Mouse (Mus musculus): Measurements from ENCODE around the gene Gm5773. TPM values are rescaled to one million over a fixed set of nuclear protein-coding genes. Genes with fewer than 3 reads are reported as not detected.
"Not testable (repeated sequence)": the region's sequence is repeated elsewhere in the genome, so short reads cannot be mapped to it uniquely, and the experiment has no call there.

The Gm5773 gene
- not detected for polyA plus RNA-seq (2012; fragmentation: generic; extraction: Trizol)
- long read RNA-seq, experiment 1, result 0 reads
- long read RNA-seq, experiment 2, result 0 reads

- not testable (repeated sequence) for H3K79me3 ChIP-seq (ENCODE audit: low read depth); H3K79me2 ChIP-seq (ENCODE audit: control insufficient read depth, insufficient read depth); H3ac ChIP-seq (ENCODE audit: control insufficient read depth, insufficient read length, low read depth); H3K27me3 ChIP-seq (ENCODE audit: control insufficient read depth, insufficient read depth, insufficient read length); H3K36me3 ChIP-seq (ENCODE audit: control insufficient read depth, insufficient read depth); H3K4me3 ChIP-seq (ENCODE audit: insufficient read depth, poor library complexity, severe bottlenecking)
Observed at GRCm38 (mm10) chr3:93772700-93773099, at the start of gene Gm5773. Gene Gm5773 (plus strand): TSS chr3:93773000.

DNA sequence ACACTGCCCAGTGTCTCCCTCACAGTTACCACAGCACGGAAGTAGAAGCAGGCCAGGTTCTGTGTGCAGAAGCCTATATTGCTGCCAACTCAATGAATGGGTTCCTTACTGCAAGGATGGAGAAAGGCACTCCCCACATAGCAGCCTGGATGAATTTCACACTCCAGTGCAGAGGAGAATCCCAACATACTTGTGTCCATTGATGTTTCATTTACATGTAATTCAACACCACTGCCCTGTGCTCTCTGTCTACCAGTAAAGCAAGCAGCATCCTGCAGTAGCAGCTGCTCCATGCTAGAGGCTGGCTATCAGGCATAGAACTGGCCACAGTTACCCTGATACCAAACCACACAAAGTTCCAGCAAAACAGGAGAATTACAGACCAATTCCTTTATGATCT is 27.3 kb upstream of the Gm5773 start:
- not testable (repeated sequence) for H3K79me3 ChIP-seq (ENCODE audit: low read depth); H3K79me2 ChIP-seq (ENCODE audit: control insufficient read depth, insufficient read depth); H3ac ChIP-seq (ENCODE audit: control insufficient read depth, insufficient read length, low read depth); H3K4me3 ChIP-seq (ENCODE audit: insufficient read depth, poor library complexity, severe bottlenecking); H3K36me3 ChIP-seq (ENCODE audit: control insufficient read depth, insufficient read depth); H3K27me3 ChIP-seq (ENCODE audit: control insufficient read depth, insufficient read depth, insufficient read length)

DNA sequence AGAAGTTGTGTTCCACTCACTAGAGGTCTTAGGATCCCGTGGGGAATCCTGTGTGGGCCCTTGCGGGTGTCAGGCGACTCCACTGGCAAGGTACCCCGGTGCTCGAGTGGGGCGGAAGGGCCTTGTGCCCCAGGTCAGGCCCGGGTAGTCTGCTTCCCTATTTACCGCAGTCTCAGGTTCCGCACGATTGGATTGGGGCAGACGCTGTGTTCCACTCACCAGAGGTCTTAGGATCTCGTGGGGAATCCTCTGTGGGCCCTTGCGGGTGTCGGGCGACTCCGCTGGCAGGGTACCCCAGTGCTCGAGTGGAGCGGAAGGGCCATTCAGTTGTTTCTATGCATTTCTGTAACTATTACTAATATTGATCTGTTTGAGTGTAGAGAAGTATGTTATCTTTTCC is 18.8 kb upstream of the Gm5773 start:
- H3K79me3 ChIP-seq (ENCODE audit: low read depth); H3K79me2 ChIP-seq (ENCODE audit: control insufficient read depth, insufficient read depth); H3ac ChIP-seq (ENCODE audit: control insufficient read depth, insufficient read length, low read depth); H3K36me3 ChIP-seq (ENCODE audit: control insufficient read depth, insufficient read depth); H3K4me3 ChIP-seq (ENCODE audit: insufficient read depth, poor library complexity, severe bottlenecking); H3K27me3 ChIP-seq (ENCODE audit: control insufficient read depth, insufficient read depth, insufficient read length): not testable (repeated sequence)

DNA sequence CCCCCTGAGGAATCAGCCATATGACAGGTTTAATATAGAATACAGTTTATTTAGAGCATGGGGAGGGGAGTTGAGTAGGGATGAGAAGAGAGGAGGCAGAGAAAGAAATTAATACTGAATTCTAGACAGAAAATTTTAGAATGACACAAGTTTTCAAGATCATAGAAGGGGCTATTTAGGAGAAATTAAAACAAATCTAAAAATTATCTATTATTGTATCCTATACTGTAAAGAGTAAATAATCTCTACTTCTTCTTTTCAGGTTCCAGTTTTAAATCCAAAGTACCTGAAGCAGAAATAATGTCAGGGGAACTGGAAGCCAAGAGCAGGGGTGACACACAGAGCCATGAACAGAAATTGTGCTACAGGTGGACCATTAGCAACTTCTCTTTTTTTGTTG is 23.3 kb downstream of the Gm5773 start, which contains the start of gene Tdpoz4:
TSS of gene Tdpoz4 (plus strand) at position 301 of the 400 bp plus-strand sequence.
- H3K4me3 ChIP-seq (ENCODE audit: insufficient read depth, poor library complexity, severe bottlenecking); H3K79me2 ChIP-seq (ENCODE audit: control insufficient read depth, insufficient read depth); H3K27me3 ChIP-seq (ENCODE audit: control insufficient read depth, insufficient read depth, insufficient read length); H3K36me3 ChIP-seq (ENCODE audit: control insufficient read depth, insufficient read depth); H3ac ChIP-seq (ENCODE audit: control insufficient read depth, insufficient read length, low read depth); H3K79me3 ChIP-seq (ENCODE audit: low read depth): not testable (repeated sequence)

- not testable (repeated sequence) for H3K79me3 ChIP-seq (ENCODE audit: low read depth); H3K27me3 ChIP-seq (ENCODE audit: control insufficient read depth, insufficient read depth, insufficient read length); H3ac ChIP-seq (ENCODE audit: control insufficient read depth, insufficient read length, low read depth); H3K4me3 ChIP-seq (ENCODE audit: insufficient read depth, poor library complexity, severe bottlenecking); H3K79me2 ChIP-seq (ENCODE audit: control insufficient read depth, insufficient read depth); H3K36me3 ChIP-seq (ENCODE audit: control insufficient read depth, insufficient read depth)
Observed at GRCm38 (mm10) chr3:93813341-93813740, 40.5 kb downstream of the Gm5773 start.

Other genes starting within 250 kb of the Gm5773 start
- gene S100a10, start 217.9 kb upstream of the Gm5773 start, polyA plus RNA-seq (2012; fragmentation: generic; extraction: Trizol), result 1,750 TPM
- gene Tdpoz2, start 120.3 kb upstream of the Gm5773 start, polyA plus RNA-seq (2012; fragmentation: generic; extraction: Trizol), result not detected
- gene Tdpoz1, start 96.7 kb upstream of the Gm5773 start, polyA plus RNA-seq (2012; fragmentation: generic; extraction: Trizol), result not detected
- not detected for gene Gm37596, start 79.9 kb upstream of the Gm5773 start, polyA plus RNA-seq (2012; fragmentation: generic; extraction: Trizol)
- gene Tdpoz4, start 23.4 kb downstream of the Gm5773 start, polyA plus RNA-seq (2012; fragmentation: generic; extraction: Trizol), result 0.07 TPM
- 0.04 TPM for gene Tdpoz3, start 53.0 kb downstream of the Gm5773 start, polyA plus RNA-seq (2012; fragmentation: generic; extraction: Trizol)
- not detected for gene Gm9117, start 170.5 kb downstream of the Gm5773 start, polyA plus RNA-seq (2012; fragmentation: generic; extraction: Trizol)
- not detected for gene Tdpoz5, start 188.3 kb downstream of the Gm5773 start, polyA plus RNA-seq (2012; fragmentation: generic; extraction: Trizol)

All from C2C12 (cell line).